Mouse (Mus musculus) forebrain, postnatal 0 days (tissue): ENCODE results near the gene Nfib. TPM values are rescaled to one million over a fixed set of nuclear protein-coding genes. Genes with fewer than 3 reads are reported as not detected.

Source experiments
- ATAC-seq: fragments of 200-750 bp; cut with Nextera tagmentation; 2 replicates; pipeline ENCODE4 v1.8.0; 2017; ENCODE audit warnings: mild to moderate bottlenecking, moderate library complexity
- DNase-seq: peaks from one replicate; pipeline ENCODE4 v3.0.0-alpha.2; 2015
- H3K27ac ChIP-seq: fragments of 300-500 bp; sonication (generic); 2 replicates; pipeline ENCODE4 v1.5.1; 2014; ENCODE audit warnings: low read depth, mild to moderate bottlenecking, antibody characterized with exemption, low read length, moderate library complexity, mixed read lengths
- H3K27me3 ChIP-seq: fragments of 300-500 bp; sonication (generic); 2 replicates; pipeline ENCODE4 v1.6.1; 2014; ENCODE audit warnings: mild to moderate bottlenecking, low read length, mixed read lengths; ENCODE audit not compliant: insufficient read depth
- H3K36me3 ChIP-seq: fragments of 300-500 bp; sonication (generic); 2 replicates; pipeline ENCODE4 v1.6.1; 2014; ENCODE audit warnings: mild to moderate bottlenecking, moderate library complexity; ENCODE audit not compliant: insufficient read depth
- H3K4me1 ChIP-seq: fragments of 300-500 bp; sonication (generic); 2 replicates; pipeline ENCODE4 v1.6.1; 2014; ENCODE audit warnings: antibody characterized with exemption; ENCODE audit not compliant: insufficient read depth
- H3K4me2 ChIP-seq: fragments of 300-500 bp; sonication (generic); 2 replicates; pipeline ENCODE4 v1.6.1; 2014; ENCODE audit warnings: low read depth, mild to moderate bottlenecking, moderate library complexity
- H3K4me3 ChIP-seq: fragments of 300-500 bp; sonication (generic); 2 replicates; pipeline ENCODE4 v1.5.1; 2014; ENCODE audit warnings: low read depth, low read length, mixed read lengths
- H3K9ac ChIP-seq: fragments of 300-500 bp; sonication (generic); 2 replicates; pipeline ENCODE4 v1.6.1; 2014; ENCODE audit warnings: mild to moderate bottlenecking
- H3K9me3 ChIP-seq: fragments of 300-500 bp; sonication (generic); 2 replicates; pipeline ENCODE4 v1.6.1; 2016; ENCODE audit warnings: low read length
- CTCF ChIP-seq: sonication (generic); IDR thresholded peaks from 2 replicates; pipeline ENCODE4 v1.5.1; 2016; ENCODE audit warnings: antibody characterized with exemption, control low read depth, low read depth
- WGBS: fragments of 180-500 bp; shearing (Covaris S2); extraction: QIAGEN DNeasy Blood & Tissue Kit; methylation state at CpG from one replicate; pipeline ENCODE4 v1.1.7; 2014; 5-methylcytosine and 5-hydroxymethylcytosine counted together
- polyA plus RNA-seq: library from polyadenylated mRNA; unstranded; fragments of >200 nt; fragmentation: Nextera tagmentation; extraction: Ambion mirVana; gene quantifications from 2 replicates; pipeline ENCODE4 v1.2.1, GENCODE M21; 2015
- total RNA-seq: library from RNA; depleted of rRNA; stranded (reverse); fragments of >200 nt; gene quantifications from 2 replicates; pipeline ENCODE4 v1.2.3, GENCODE M21; 2014

The Nfib gene
- total and polyA plus RNA-seq, 2 experiments from 2014 or later = 69.0 to 135 TPM

DNA sequence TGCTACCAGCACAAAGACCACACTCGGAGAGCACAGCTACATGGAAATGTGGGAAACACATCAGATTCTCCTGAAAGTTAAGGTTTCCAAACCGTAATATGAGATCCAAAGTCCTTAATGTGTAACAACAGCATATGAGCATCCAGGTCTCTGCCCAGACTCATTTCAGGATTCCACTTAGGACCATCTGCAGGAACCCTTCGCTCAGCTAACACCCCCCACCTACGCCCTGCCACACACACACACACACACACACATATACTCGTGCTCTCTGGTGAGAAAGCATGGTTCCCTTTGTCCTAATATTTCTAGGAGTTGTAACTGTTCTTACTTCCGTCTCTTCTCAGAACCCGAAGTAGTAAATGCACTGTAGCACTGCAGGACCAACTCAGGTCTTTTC is 292.9 kb downstream of the Nfib start:
- Histone ChIP-seq H3K27me3 (no peaks in the 10 kb centered on the region), H3K4me1 (peaks cover 22% of the 10 kb centered on the region), H3K4me3 (no peak overlapping the region), H3K27ac (no peak overlapping the region), H3K9ac (no peak overlapping the region), H3K36me3 (no peaks in the 10 kb centered on the region), H3K9me3 (no peaks in the 10 kb centered on the region), H3K4me2 (no peak overlapping the region)
- TF ChIP-seq CTCF = no peak
- no peak for ATAC-seq
- no peak for DNase-seq
- WGBS = 67% methylated on average over 7 of the region's 7 CpGs

GRCm38 (mm10) chr4:82411965-82412364 is 293.6 kb downstream of the Nfib start:
- no peaks in the 10 kb centered on the region for H3K9me3 ChIP-seq
- H3K36me3 ChIP-seq = no peaks in the 10 kb centered on the region
- WGBS = 54% methylated on average over 5 of the region's 5 CpGs
- no peak overlapping the region for H3K4me3 ChIP-seq
- no peak overlapping the region for H3K9ac ChIP-seq
- H3K4me1 ChIP-seq = peaks cover 22% of the 10 kb centered on the region
- DNase-seq = no peak
- no peak overlapping the region for H3K4me2 ChIP-seq
- ATAC-seq = no peak
- H3K27ac ChIP-seq = no peak overlapping the region
- H3K27me3 ChIP-seq = no peaks in the 10 kb centered on the region
- TF ChIP-seq CTCF = no peak

DNA sequence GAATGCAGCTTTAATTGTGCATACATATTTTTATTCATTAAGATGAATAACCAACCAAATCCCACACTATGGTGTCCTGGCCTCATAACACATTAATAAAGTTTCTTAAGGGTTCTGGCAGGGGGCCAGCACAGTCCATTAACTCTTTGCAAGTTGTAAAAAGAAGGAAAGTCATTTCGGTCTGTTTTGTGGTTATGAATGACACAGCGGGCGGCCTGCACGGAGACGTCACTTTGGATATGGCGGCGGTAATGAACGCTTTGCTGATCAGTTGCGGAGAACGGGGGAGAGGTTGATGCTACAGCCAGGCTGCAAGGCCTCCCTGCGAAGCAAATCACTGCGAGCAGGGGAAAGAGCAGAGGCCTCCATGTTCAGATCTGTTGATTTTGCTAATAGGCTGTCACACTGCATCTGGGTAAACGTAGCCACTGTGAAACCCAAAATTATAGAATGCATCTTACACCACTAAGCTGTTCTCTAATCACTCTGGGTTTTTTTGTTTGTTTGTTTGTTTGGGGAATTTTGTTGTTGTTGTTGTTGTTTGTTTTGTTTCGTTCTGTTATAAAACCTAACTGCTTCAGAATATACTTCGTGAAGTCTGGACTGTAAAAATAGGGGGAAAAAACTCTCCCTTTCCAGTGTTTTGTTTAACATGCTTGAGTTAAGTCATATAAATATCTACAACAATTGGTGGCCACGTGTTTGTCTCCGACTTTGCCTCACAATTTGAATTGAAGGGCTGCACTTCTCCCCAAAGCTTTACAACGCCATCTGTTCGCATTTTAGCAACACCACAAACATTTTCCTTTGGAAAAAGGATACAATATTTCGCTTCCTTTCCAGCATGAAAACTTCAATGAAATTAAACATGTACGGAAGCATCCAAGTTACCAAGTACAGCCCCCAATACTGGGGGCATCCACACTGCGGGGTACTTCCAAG is 296.8 kb downstream of the Nfib start:
- H3K4me3 ChIP-seq = peak overlapping the region; percentile 9; the same call in 1 of the 2 replicates
- WGBS = 23% methylated on average over 22 of the region's 22 CpGs

DNA sequence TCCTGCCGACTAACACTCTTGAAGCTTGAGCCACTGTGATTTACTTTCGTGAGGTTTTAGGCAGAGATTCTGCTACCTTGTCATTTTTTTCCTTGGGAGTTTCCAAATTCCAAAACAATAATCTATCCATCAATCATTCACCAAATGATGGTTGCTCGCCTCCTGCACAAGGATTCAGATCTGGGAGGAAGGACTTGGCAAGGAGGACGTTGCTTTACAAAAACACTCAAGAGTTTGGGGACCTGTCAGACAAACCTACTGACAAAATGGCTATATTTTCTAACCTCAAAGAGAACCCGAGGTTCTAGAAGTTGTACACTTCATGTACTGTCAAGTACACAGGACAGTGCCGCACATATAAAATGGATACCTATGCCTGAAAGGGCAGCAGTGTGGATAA is 299.0 kb downstream of the Nfib start:
- DNase-seq (no peak), ATAC-seq (no peak)
- Histone ChIP-seq H3K4me3 (no peak overlapping the region), H3K9me3 (no peaks in the 10 kb centered on the region), H3K4me1 (peaks cover 20% of the 10 kb centered on the region), H3K4me2 (no peak overlapping the region), H3K9ac (no peak overlapping the region), H3K27me3 (no peaks in the 10 kb centered on the region), H3K27ac (no peak overlapping the region), H3K36me3 (no peaks in the 10 kb centered on the region)
- no peak for TF ChIP-seq CTCF
- 67% methylated on average over 6 of the region's 6 CpGs for WGBS

More for the DNA sequence above, 296.8 kb downstream of the Nfib start:
- ATAC-seq (peak; percentile 15; the same call in 1 of the 2 replicates), DNase-seq (peak; percentile 57)
- H3K36me3 ChIP-seq = no peaks in the 10 kb centered on the region
- H3K4me1 ChIP-seq = peaks cover 27% of the 10 kb centered on the region
- H3K27me3 ChIP-seq = no peaks in the 10 kb centered on the region
- H3K9ac ChIP-seq = peak overlapping the region; percentile 22; the same call in 1 of the 2 replicates
- H3K4me2 ChIP-seq = peak overlapping the region; percentile 33
- no peak overlapping the region for H3K27ac ChIP-seq
- H3K9me3 ChIP-seq = no peaks in the 10 kb centered on the region
- TF ChIP-seq CTCF = no peak

DNA sequence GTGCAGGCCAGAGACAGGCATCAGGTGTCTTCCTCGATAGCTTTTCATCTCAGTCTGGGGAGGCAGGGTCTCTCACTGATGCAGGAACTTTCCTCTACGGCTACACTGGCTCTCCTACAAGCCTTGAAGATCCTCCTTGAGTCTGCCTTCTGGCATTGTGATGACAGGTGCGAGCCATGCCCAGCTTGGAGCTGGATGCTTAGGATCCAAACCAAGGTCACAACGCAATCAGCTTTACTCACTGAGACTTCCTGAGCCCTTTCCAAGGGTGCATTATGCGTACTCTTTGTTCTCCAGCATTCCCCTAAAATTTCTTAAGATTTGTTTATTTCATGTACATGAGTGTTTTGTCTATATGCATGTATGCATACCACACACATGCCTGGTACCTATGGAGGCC is 299.8 kb downstream of the Nfib start:
- no peak overlapping the region for H3K4me3 ChIP-seq
- H3K27me3 ChIP-seq = no peaks in the 10 kb centered on the region
- no peak for TF ChIP-seq CTCF
- no peak overlapping the region for H3K9ac ChIP-seq
- H3K4me1 ChIP-seq = peaks cover 20% of the 10 kb centered on the region
- no peak overlapping the region for H3K27ac ChIP-seq
- ATAC-seq = no peak
- no peak for DNase-seq
- no peak overlapping the region for H3K4me2 ChIP-seq
- WGBS = 61% methylated on average over 5 of the region's 5 CpGs
- no peaks in the 10 kb centered on the region for H3K9me3 ChIP-seq
- H3K36me3 ChIP-seq = no peaks in the 10 kb centered on the region

DNA sequence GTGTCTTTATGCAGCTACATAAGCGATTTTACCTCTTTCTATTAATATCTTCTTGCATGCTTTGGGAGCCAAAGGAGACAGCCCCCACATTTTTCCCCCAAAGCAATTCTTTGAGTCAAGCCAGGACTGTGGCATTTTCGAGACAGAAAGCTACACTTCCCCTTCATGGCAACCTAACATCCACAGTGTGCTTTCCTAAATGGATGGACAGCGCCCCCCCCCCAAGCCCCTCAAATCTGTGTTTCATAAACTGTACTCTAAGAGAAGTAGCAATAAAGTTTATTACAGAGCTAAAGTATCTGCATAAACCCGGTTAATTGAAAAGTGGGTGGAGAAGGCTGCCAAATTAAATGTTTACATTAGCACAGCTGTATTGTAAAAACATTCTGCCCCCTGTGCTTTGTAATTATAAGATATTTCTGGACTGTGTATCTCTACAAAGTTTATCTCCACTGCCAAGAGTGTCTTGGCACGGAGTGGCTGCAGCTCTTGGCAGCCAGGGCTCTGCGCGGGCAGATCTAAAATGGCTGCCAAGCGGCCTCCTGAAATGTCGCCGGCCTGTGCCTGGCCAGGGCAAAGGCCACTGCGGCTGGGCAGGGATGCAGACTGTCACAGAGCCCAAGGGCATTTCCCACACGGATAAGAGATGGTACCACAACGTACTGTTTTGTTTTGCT is 301.4 kb downstream of the Nfib start:
- Histone ChIP-seq H3K9ac (no peak overlapping the region), H3K9me3 (no peaks in the 10 kb centered on the region), H3K27me3 (no peaks in the 10 kb centered on the region), H3K27ac (no peak overlapping the region; the same call in 1 of the 2 replicates), H3K4me2 (peak overlapping the region; percentile 31), H3K36me3 (no peaks in the 10 kb centered on the region), H3K4me1 (peaks cover 21% of the 10 kb centered on the region), H3K4me3 (no peak overlapping the region)
- DNase-seq = peak; percentile 70
- peak; percentile 46 for ATAC-seq
- no peak for TF ChIP-seq CTCF
- 34% methylated on average over 13 of the region's 13 CpGs for WGBS

DNA sequence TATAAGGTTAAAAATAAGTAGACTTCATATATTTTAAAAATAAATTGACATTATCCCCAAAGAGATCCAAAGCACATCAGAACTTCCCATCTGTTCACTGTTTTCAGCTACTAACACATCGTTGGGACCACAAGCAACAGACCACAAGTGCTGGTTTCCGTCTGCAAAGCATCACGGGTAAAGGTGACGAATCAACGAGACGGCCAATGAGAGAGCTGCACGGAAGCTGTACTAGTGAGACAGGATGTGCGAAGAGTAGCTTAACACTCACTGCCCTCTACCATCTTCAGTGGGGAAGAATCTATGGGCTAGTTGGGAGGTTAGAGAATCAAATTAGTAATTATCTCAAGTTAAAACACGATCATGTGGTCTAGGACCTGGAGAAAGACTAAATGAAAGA is 302.9 kb downstream of the Nfib start:
- peaks cover 12% of the 10 kb centered on the region for H3K4me1 ChIP-seq
- WGBS = 81% methylated on average over 9 of the region's 9 CpGs

More for the DNA sequence above, 302.9 kb downstream of the Nfib start:
- Histone ChIP-seq H3K4me2 (no peak overlapping the region), H3K36me3 (no peaks in the 10 kb centered on the region), H3K9me3 (no peaks in the 10 kb centered on the region), H3K9ac (no peak overlapping the region), H3K4me3 (no peak overlapping the region), H3K27ac (no peak overlapping the region), H3K27me3 (no peaks in the 10 kb centered on the region)
- ATAC-seq (no peak), DNase-seq (no peak)
- TF ChIP-seq CTCF = no peak
